Comparison of ENCODE assay signal across 8 mouse cellular contexts in the genomic region with DNA sequence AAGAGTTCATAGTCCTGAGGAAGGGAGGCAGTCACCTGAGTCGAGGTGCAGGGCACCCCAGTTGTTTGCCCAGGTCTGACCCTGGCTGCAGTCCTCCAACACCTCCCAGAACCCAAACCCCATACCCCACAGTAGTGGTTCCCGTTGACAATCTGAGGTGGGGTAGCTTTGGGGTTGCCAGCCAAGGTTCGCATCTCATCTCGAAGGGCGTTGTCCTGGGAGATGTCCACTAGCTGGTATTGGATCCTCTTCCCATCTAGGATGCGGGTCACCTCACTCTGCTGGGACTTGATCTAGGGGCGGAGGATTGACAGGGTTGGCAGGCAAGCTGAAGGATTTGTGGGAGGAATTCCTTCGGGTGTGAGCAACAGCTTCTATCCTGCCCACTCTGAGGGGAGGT. TPM values are rescaled to one million over a fixed set of nuclear protein-coding genes. Genes with fewer than 3 reads are reported as not detected.
A peak's percentile ranks its signal among the peaks of the same experiment; 100 is the strongest.
DNase-seq lines count a peak whose midpoint lies in the region; ATAC-seq and TF ChIP-seq lines count a peak whose summit lies in the region.

No protein-coding gene starts in this region.

- DNase-seq in heart, adult 8-10 months (ENCODE audit: low spot score), result no peak
- DNase-seq in G1E (ENCODE audit: low spot score), result no peak
- no peak for DNase-seq in forebrain, postnatal 0 days
- no peak for DNase-seq in liver, postnatal 0 days
- DNase-seq in adrenal gland, adult 8-10 months, result no peak

- peaks cover 28% of the 10 kb centered on the region for H3K36me3 ChIP-seq in heart, embryonic 14.5 days (ENCODE audit: control insufficient read depth, insufficient read depth, low read length)
- H3K36me3 ChIP-seq in G1E (replicated peaks), result peaks cover 69% of the 10 kb centered on the region
- H3K36me3 ChIP-seq in forebrain, postnatal 0 days (ENCODE audit: insufficient read depth), result no peaks in the 10 kb centered on the region
- H3K36me3 ChIP-seq in liver, postnatal 0 days (replicated peaks; ENCODE audit: insufficient read depth, low read length), result peaks cover 7% of the 10 kb centered on the region

- TF ChIP-seq CTCF in G1E (IDR thresholded peaks at IDR 0.05; ENCODE audit: low read depth, low read length), result no peak
- no peak for TF ChIP-seq CTCF in forebrain, postnatal 0 days (IDR thresholded peaks at IDR 0.05; ENCODE audit: low read depth)
- TF ChIP-seq CTCF in liver, postnatal 0 days (IDR thresholded peaks at IDR 0.05; ENCODE audit: low read depth), result no peak

- H3K9me3 ChIP-seq in heart, embryonic 14.5 days (ENCODE audit: control insufficient read depth, low read length), result no peaks in the 10 kb centered on the region
- no peaks in the 10 kb centered on the region for H3K9me3 ChIP-seq in G1E (replicated peaks)
- no peaks in the 10 kb centered on the region for H3K9me3 ChIP-seq in forebrain, postnatal 0 days (ENCODE audit: low read length)
- no peaks in the 10 kb centered on the region for H3K9me3 ChIP-seq in liver, postnatal 0 days (ENCODE audit: low read length)

- no peak for ATAC-seq in heart, embryonic 14.5 days (ENCODE audit: insufficient number of reproducible peaks, insufficient read depth, low FRiP score, low read depth)
- no peak for ATAC-seq in G1E (ENCODE audit: extremely low read depth, insufficient number of reproducible peaks, low FRiP score, poor library complexity, severe bottlenecking)
- no peak for ATAC-seq in forebrain, postnatal 0 days
- no peak for ATAC-seq in liver, postnatal 0 days
- no peak for ATAC-seq in cerebellum, adult (ENCODE audit: insufficient number of reproducible peaks, low FRiP score, low TSS enrichment)
- ATAC-seq in monocyte, adult 5-6 weeks (replicated peaks; ENCODE audit: insufficient number of reproducible peaks, low FRiP score, low TSS enrichment, poor library complexity, severe bottlenecking), result no peak

- no peak for TF ChIP-seq EP300 in liver, postnatal 0 days (IDR thresholded peaks at IDR 0.05; ENCODE audit: low read depth)

- H3K4me2 ChIP-seq in heart, embryonic 14.5 days (ENCODE audit: low read length), result peak overlapping the region; percentile 85
- peak overlapping the region; percentile 89 for H3K4me2 ChIP-seq in forebrain, postnatal 0 days (ENCODE audit: low read depth)
- H3K4me2 ChIP-seq in liver, postnatal 0 days (ENCODE audit: low read depth, low read length), result peak overlapping the region; percentile 84

- peak overlapping the region; percentile 67 to 91 for H3K4me3 ChIP-seq in heart, embryonic 14.5 days (ENCODE audit: control insufficient read depth in 1 of 2, insufficient read depth in 1 of 2, low read depth in 1 of 2, low read length in 2 of 2)
- H3K4me3 ChIP-seq in G1E (ENCODE audit: low read depth, low read length), result peak overlapping the region; percentile 89
- H3K4me3 ChIP-seq in forebrain, postnatal 0 days (ENCODE audit: low read depth, low read length), result peak overlapping the region; percentile 87
- H3K4me3 ChIP-seq in liver, postnatal 0 days (ENCODE audit: low read depth, low read length), result peak overlapping the region; percentile 63

- H3K9ac ChIP-seq in heart, embryonic 14.5 days (ENCODE audit: low read length), result peak overlapping the region; percentile 87
- H3K9ac ChIP-seq in forebrain, postnatal 0 days, result peak overlapping the region; percentile 87
- H3K9ac ChIP-seq in liver, postnatal 0 days (replicated peaks), result peak overlapping the region; percentile 85

- H3K4me1 ChIP-seq in heart, embryonic 14.5 days (ENCODE audit: control insufficient read depth in 2 of 2, insufficient read depth in 2 of 2, low read length in 2 of 2), result peaks cover 13 to 22% of the 10 kb centered on the region in 2 experiments
- peaks cover 86% of the 10 kb centered on the region for H3K4me1 ChIP-seq in G1E (ENCODE audit: insufficient read depth, low read depth, low read length)
- H3K4me1 ChIP-seq in forebrain, postnatal 0 days (ENCODE audit: insufficient read depth), result peaks cover 15% of the 10 kb centered on the region
- H3K4me1 ChIP-seq in liver, postnatal 0 days (ENCODE audit: insufficient read depth), result peaks cover 46% of the 10 kb centered on the region

- WGBS in heart, embryonic 14.5 days, result 51% methylated on average over 8 of the region's 8 CpGs
- WGBS in forebrain, postnatal 0 days, result 53% methylated on average over 8 of the region's 8 CpGs
- WGBS in liver, postnatal 0 days (ENCODE audit: insufficient replicate concordance), result 50% methylated on average over 8 of the region's 8 CpGs

- H3K27me3 ChIP-seq in heart, embryonic 14.5 days (ENCODE audit: control insufficient read depth, insufficient read depth, low read length), result no peaks in the 10 kb centered on the region
- no peaks in the 10 kb centered on the region for H3K27me3 ChIP-seq in G1E (ENCODE audit: insufficient read depth, low read length)
- H3K27me3 ChIP-seq in forebrain, postnatal 0 days (ENCODE audit: insufficient read depth, low read length), result no peaks in the 10 kb centered on the region
- no peaks in the 10 kb centered on the region for H3K27me3 ChIP-seq in liver, postnatal 0 days (ENCODE audit: insufficient read depth, low read length)

- H3K27ac ChIP-seq in heart, embryonic 14.5 days (replicated peaks in 1 of 2; ENCODE audit: control insufficient read depth in 1 of 2, insufficient read depth in 1 of 2, low read depth in 2 of 2, low read length in 2 of 2), result no peak overlapping the region
- peak overlapping the region; percentile 82; the same call in 1 of the 2 replicates for H3K27ac ChIP-seq in forebrain, postnatal 0 days (ENCODE audit: low read depth, low read length)
- no peak overlapping the region for H3K27ac ChIP-seq in liver, postnatal 0 days (ENCODE audit: low read depth)

RNA-seq across cellular contexts. Expression of a gene that starts 0.8 kb away (rescaled TPM):
- 196 and 209 TPM in 2 replicates for polyA plus RNA-seq in heart, embryonic 14.5 days (2014; fragmentation: Nextera tagmentation; extraction: Ambion mirVana)
- 10 to 100 TPM; 31.3 to 41.3 (median 35.0) TPM for total RNA-seq in heart, adult 8-10 months (2022)
- total RNA-seq in G1E (2014; fragmentation: Nextera tagmentation) (76.6 and 110 TPM in 2 replicates), G1E (2017) (98.4 and 105 TPM in 2 replicates)
- 111 and 202 TPM in 2 replicates for polyA plus RNA-seq in G1E (2012)
- total RNA-seq in forebrain, postnatal 0 days (2014; rRNA removed), result 124 and 162 TPM in 2 replicates
- polyA plus RNA-seq in forebrain, postnatal 0 days (2015; fragmentation: Nextera tagmentation; extraction: Ambion mirVana), result 554 and 579 TPM in 2 replicates
- 198 and 215 TPM in 2 replicates for polyA plus RNA-seq in liver, postnatal 0 days (2015; fragmentation: Nextera tagmentation; extraction: Ambion mirVana)
- 320 to 400 TPM (median 328 TPM) in 3 replicates for total RNA-seq in monocyte, adult 5-6 weeks (2017)
- 100 to 1,000 TPM in 2 of 4 experiments, 10 to 100 TPM in 2; 81.0 to 121 (median 98.4) TPM for total RNA-seq in adrenal gland, adult 8-10 months (2022)

RNA-seq across cellular contexts. Expression of a gene that starts 25.4 kb away (rescaled TPM):
- polyA plus RNA-seq in heart, embryonic 14.5 days (2014; fragmentation: Nextera tagmentation; extraction: Ambion mirVana), result 1.1 and 2.9 TPM in 2 replicates
- 1 to 10 TPM; 1.5 to 3.5 (median 2.5) TPM for total RNA-seq in heart, adult 8-10 months (2022)
- 6.0 and 13.8 TPM in 2 replicates for total RNA-seq in G1E (2014; fragmentation: Nextera tagmentation)
- 3.4 and 3.9 TPM in 2 replicates for total RNA-seq in G1E (2017)
- 11.3 and 13.2 TPM in 2 replicates for polyA plus RNA-seq in G1E (2012)
- total RNA-seq in forebrain, postnatal 0 days (2014; rRNA removed), result 5.5 and 13.7 TPM in 2 replicates
- 11.0 and 14.3 TPM in 2 replicates for polyA plus RNA-seq in forebrain, postnatal 0 days (2015; fragmentation: Nextera tagmentation; extraction: Ambion mirVana)
- polyA plus RNA-seq in liver, postnatal 0 days (2015; fragmentation: Nextera tagmentation; extraction: Ambion mirVana), result 0.88 and 0.99 TPM in 2 replicates
- total RNA-seq in monocyte, adult 5-6 weeks (2017), result 8.5 to 13.7 TPM (median 10.6 TPM) in 3 replicates
- total RNA-seq in adrenal gland, adult 8-10 months (2022), result 10 to 100 TPM in 2 of 4 experiments, 1 to 10 TPM in 2; 6.0 to 21.7 (median 13.2) TPM

RNA-seq across cellular contexts. Expression of a gene that starts 32.9 kb away (rescaled TPM):
- 10.7 and 16.4 TPM in 2 replicates for polyA plus RNA-seq in heart, embryonic 14.5 days (2014; fragmentation: Nextera tagmentation; extraction: Ambion mirVana)
- 1 to 10 TPM; 1.6 to 4.8 (median 2.7) TPM for total RNA-seq in heart, adult 8-10 months (2022)
- total RNA-seq in G1E (2014; fragmentation: Nextera tagmentation), result 1.7 and 2.0 TPM in 2 replicates
- total RNA-seq in G1E (2017), result 17.5 and 21.1 TPM in 2 replicates
- 1.0 and 1.3 TPM in 2 replicates for polyA plus RNA-seq in G1E (2012)
- 1.2 and 2.0 TPM in 2 replicates for total RNA-seq in forebrain, postnatal 0 days (2014; rRNA removed)
- 4.1 and 4.6 TPM in 2 replicates for polyA plus RNA-seq in forebrain, postnatal 0 days (2015; fragmentation: Nextera tagmentation; extraction: Ambion mirVana)
- 114 and 125 TPM in 2 replicates for polyA plus RNA-seq in liver, postnatal 0 days (2015; fragmentation: Nextera tagmentation; extraction: Ambion mirVana)
- 1,277 to 1,906 TPM (median 1,626 TPM) in 3 replicates for total RNA-seq in monocyte, adult 5-6 weeks (2017)
- 10 to 100 TPM; 13.4 to 23.4 (median 19.6) TPM for total RNA-seq in adrenal gland, adult 8-10 months (2022)

RNA-seq across cellular contexts. Expression of a gene that starts 59.1 kb away (rescaled TPM):
- polyA plus RNA-seq in heart, embryonic 14.5 days (2014; fragmentation: Nextera tagmentation; extraction: Ambion mirVana), result 35.4 and 37.0 TPM in 2 replicates
- 10 to 100 TPM; 58.4 to 62.7 (median 60.5) TPM for total RNA-seq in heart, adult 8-10 months (2022)
- total RNA-seq in G1E (2014; fragmentation: Nextera tagmentation) (31.4 and 41.7 TPM in 2 replicates), G1E (2017) (47.4 and 64.4 TPM in 2 replicates)
- 54.9 and 81.9 TPM in 2 replicates for polyA plus RNA-seq in G1E (2012)
- 11.0 and 14.0 TPM in 2 replicates for total RNA-seq in forebrain, postnatal 0 days (2014; rRNA removed)
- polyA plus RNA-seq in forebrain, postnatal 0 days (2015; fragmentation: Nextera tagmentation; extraction: Ambion mirVana), result 11.8 and 13.5 TPM in 2 replicates
- 65.6 and 98.1 TPM in 2 replicates for polyA plus RNA-seq in liver, postnatal 0 days (2015; fragmentation: Nextera tagmentation; extraction: Ambion mirVana)
- total RNA-seq in monocyte, adult 5-6 weeks (2017), result 21.6 to 36.1 TPM (median 24.2 TPM) in 3 replicates
- total RNA-seq in adrenal gland, adult 8-10 months (2022), result 10 to 100 TPM; 11.4 to 31.1 (median 21.4) TPM

Comparison
In these comparisons a context has a peak if more than half of its experiments do, and no peak if none do; other contexts are left out.
1. RNA of a gene that starts 32.9 kb away (total RNA-seq): 1,277 to 1,906 TPM in monocyte, adult 5-6 weeks; 13.4 to 23.4 TPM in adrenal gland, adult 8-10 months, 1.7 to 21.1 TPM in G1E, 1.6 to 4.8 TPM in heart, adult 8-10 months and 1.2 to 2.0 TPM in forebrain, postnatal 0 days; every median in the first group is over 10 times any median in the second.
2. Peak in every context shown above with its lines, with median percentiles within 50 percentile points of each other: H3K4me2 ChIP-seq, H3K4me3 ChIP-seq and H3K9ac ChIP-seq.